Mouse (Mus musculus) right cerebral cortex, postnatal 25 days (tissue): ENCODE measurements at regions not wholly inside any gene's neighbourhood (a gene's known extent, or its start where the extent isn't known, plus 50 kb on each side); places are given as distances from the start of the nearest gene placed in this dataset.

ENCODE experiments used
- DNase-seq: peaks from one replicate; pipeline ENCODE4 v3.0.0; 2022

GRCm38 (mm10) chr8:23504704-23505103, 1093.5 kb downstream of the Mrps31 start:
- DNase-seq, result peak; percentile 31

- DNase-seq, result no peak
These were observed 1094.1 kb downstream of the Mrps31 start for GRCm38 (mm10) chr8:23505216-23505615.

- no peak for DNase-seq
These were observed 1094.8 kb downstream of the Mrps31 start for GRCm38 (mm10) chr8:23505966-23506365.

GRCm38 (mm10) chr8:23507661-23508060, 1096.5 kb downstream of the Mrps31 start:
- no peak for DNase-seq

GRCm38 (mm10) chr8:23510076-23510475, 1098.9 kb downstream of the Mrps31 start:
- DNase-seq, result no peak

GRCm38 (mm10) chr8:23510561-23510960, 1099.4 kb downstream of the Mrps31 start:
- DNase-seq, result no peak

GRCm38 (mm10) chr8:23511264-23511663, 1100.1 kb downstream of the Mrps31 start:
- DNase-seq, result no peak

GRCm38 (mm10) chr8:23511792-23512191, 1100.6 kb downstream of the Mrps31 start:
- DNase-seq, result no peak

GRCm38 (mm10) chr8:23516469-23516868, 1105.3 kb downstream of the Mrps31 start:
- DNase-seq, result no peak

- peak; percentile 50 for DNase-seq
These were observed 1120.5 kb downstream of the Mrps31 start for GRCm38 (mm10) chr8:23531551-23532142.

- no peak for DNase-seq
These were observed 1126.7 kb downstream of the Mrps31 start for GRCm38 (mm10) chr8:23537681-23538359.

- peak; percentile 3 for DNase-seq
These were observed 1142.7 kb downstream of the Mrps31 start for GRCm38 (mm10) chr8:23553565-23554473.

GRCm38 (mm10) chr8:23560836-23561235, 1149.7 kb downstream of the Mrps31 start:
- no peak for DNase-seq

- DNase-seq, result no peak
These were observed 1150.7 kb downstream of the Mrps31 start for GRCm38 (mm10) chr8:23561683-23562385.

GRCm38 (mm10) chr8:23562504-23562903, 1151.3 kb downstream of the Mrps31 start:
- no peak for DNase-seq

GRCm38 (mm10) chr8:23563065-23564020, 1152.2 kb downstream of the Mrps31 start:
- DNase-seq, result no peak

GRCm38 (mm10) chr8:23567906-23568305, 1156.7 kb downstream of the Mrps31 start:
- no peak for DNase-seq

- no peak for DNase-seq
These were observed 1154.3 kb downstream of the Adam3 start for GRCm38 (mm10) chr8:23571338-23571737.

GRCm38 (mm10) chr8:23580106-23580505, 1145.5 kb downstream of the Adam3 start:
- DNase-seq, result no peak

GRCm38 (mm10) chr8:23580701-23581100, 1145.0 kb downstream of the Adam3 start:
- DNase-seq, result no peak
